Mouse (Mus musculus): ENCODE measurements around the gene Zmynd10. TPM values are rescaled to one million over a fixed set of nuclear protein-coding genes. Genes with fewer than 3 reads are reported as not detected.
"Not testable (repeated sequence)": the region's sequence is repeated elsewhere in the genome, so short reads cannot be mapped to it uniquely, and the experiment has no call there.

The Zmynd10 gene
- total and polyA plus RNA-seq, 3 experiments, result 1.1 to 6.2 TPM; not detected in 1

DNA sequence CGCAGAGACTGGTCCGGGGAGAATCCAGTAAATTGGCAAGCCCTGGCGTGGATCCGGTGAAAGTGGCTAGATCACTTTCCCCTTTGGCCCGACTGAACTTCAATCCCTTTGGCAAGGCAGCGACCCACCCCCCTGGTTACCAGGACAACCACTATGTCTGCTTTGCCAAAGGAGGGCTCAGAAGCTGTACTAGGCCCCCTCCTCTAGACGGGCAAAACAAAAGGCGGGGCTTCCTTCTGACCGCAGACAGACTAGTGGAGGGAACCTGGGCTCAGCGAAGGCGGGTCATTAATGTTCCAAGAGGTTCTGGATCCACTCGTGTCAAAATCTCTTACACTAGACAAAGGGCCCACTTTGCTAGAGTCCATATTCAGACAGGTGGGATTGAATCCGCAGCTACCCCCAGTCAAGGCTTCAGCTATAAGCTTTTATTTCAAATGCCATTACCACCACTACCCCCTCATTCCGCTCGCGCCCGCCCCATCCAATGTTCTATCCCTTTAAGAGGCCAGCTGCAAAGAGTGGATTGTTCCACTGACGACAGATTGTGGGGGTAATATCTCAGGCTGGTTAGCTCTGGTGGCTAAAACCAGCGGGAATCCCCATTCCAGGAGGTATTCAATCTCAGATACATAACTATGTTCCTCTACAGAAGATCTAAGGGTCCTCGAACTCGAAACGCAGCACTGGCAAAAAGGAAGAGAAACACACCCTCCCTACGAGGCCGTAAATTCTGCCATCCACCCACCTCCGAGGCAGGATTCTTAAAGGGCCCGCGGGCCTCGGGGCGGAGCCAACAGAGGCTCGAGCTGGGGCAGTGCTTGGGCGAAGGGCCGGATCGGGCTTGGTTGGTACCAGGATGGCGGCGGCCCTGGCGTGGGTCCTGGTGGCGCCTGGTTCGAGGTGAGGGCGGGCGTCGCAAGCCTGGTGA is 21.5 kb downstream of the Zmynd10 start:
- no peaks in the 10 kb centered on the region for H3K27me3 ChIP-seq (ENCODE audit: insufficient read depth, low read length)
- peak overlapping the region; percentile 79 for H3K4me3 ChIP-seq (ENCODE audit: low read depth, low read length)
- no peaks in the 10 kb centered on the region for H3K9me3 ChIP-seq (replicated peaks)
- H3K4me1 ChIP-seq (ENCODE audit: insufficient read depth, low read depth, low read length), result peaks cover 94% of the 10 kb centered on the region
- peaks cover 69% of the 10 kb centered on the region for H3K36me3 ChIP-seq (replicated peaks)
- peak; percentile 55; the same call in 1 of the 2 replicates for ATAC-seq (ENCODE audit: extremely low read depth, insufficient number of reproducible peaks, low FRiP score, poor library complexity, severe bottlenecking)
- peak; percentile 69 for DNase-seq (ENCODE audit: low spot score)
- TF ChIP-seq GATA2 (IDR thresholded peaks at IDR 0.05; ENCODE audit: borderline replicate concordance, low read depth, low read length) (no peak), TAL1 (conservative IDR thresholded peaks at IDR 0.05; ENCODE audit: low read depth, low read length) (no peak), CTCF (IDR thresholded peaks at IDR 0.05; ENCODE audit: low read depth, low read length) (no peak), POLR2AphosphoS5 (IDR thresholded peaks at IDR 0.05; ENCODE audit: insufficient replicate concordance, low read depth, low read length) (no peak), GATA1 (IDR thresholded peaks at IDR 0.05; ENCODE audit: borderline replicate concordance, low read length) (no peak)

DNA sequence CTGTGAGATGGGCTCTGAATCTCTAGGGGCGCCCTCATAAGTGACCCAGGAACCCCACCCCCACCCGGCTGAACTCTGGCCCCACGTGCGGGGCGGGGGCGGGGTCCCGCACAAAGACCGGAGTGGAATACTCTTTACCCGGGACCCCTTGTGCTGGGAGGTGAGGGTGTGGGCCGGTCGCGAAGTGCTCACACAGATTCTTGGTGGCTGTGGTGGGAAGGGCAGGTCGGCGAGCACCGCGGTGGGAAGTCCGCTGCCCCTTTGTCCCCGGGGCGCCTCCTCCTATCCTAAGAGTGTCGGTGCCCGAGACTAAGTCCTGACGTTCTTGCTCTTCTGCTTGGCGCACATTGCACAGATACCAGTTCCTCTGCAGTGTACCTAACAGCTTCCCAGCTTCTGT is 22.2 kb downstream of the Zmynd10 start:
- ATAC-seq (ENCODE audit: extremely low read depth, insufficient number of reproducible peaks, low FRiP score, poor library complexity, severe bottlenecking), result no peak
- TF ChIP-seq GATA1 (IDR thresholded peaks at IDR 0.05; ENCODE audit: borderline replicate concordance, low read length), result no peak
- TF ChIP-seq GATA2 (IDR thresholded peaks at IDR 0.05; ENCODE audit: borderline replicate concordance, low read depth, low read length), result no peak
- no peak for TF ChIP-seq TAL1 (conservative IDR thresholded peaks at IDR 0.05; ENCODE audit: low read depth, low read length)
- no peak for TF ChIP-seq POLR2AphosphoS5 (IDR thresholded peaks at IDR 0.05; ENCODE audit: insufficient replicate concordance, low read depth, low read length)
- no peak for TF ChIP-seq CTCF (IDR thresholded peaks at IDR 0.05; ENCODE audit: low read depth, low read length)
- no peak for DNase-seq (ENCODE audit: low spot score)
- peaks cover 65% of the 10 kb centered on the region for H3K36me3 ChIP-seq (replicated peaks)
- H3K4me3 ChIP-seq (ENCODE audit: low read depth, low read length), result peak overlapping the region; percentile 79
- H3K4me1 ChIP-seq (ENCODE audit: insufficient read depth, low read depth, low read length), result peaks cover 87% of the 10 kb centered on the region
- no peaks in the 10 kb centered on the region for H3K27me3 ChIP-seq (ENCODE audit: insufficient read depth, low read length)
- no peaks in the 10 kb centered on the region for H3K9me3 ChIP-seq (replicated peaks)

DNA sequence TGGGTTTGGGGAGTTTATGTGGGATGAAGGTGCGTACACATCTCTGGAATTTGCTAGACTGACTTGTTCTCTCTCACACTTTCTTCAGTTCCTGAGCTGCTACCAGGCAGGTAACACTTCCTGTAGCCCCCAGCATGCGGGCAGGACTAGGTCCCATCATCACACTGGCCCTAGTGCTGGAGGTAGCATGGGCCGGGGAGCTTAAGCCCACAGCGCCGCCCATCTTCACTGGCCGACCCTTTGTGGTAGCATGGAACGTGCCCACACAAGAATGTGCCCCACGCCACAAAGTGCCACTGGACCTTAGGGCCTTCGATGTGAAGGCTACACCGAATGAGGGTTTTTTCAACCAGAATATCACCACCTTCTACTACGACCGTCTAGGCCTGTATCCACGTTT is 22.9 kb downstream of the Zmynd10 start:
- TF ChIP-seq POLR2AphosphoS5 (IDR thresholded peaks at IDR 0.05; ENCODE audit: insufficient replicate concordance, low read depth, low read length) (no peak), CTCF (IDR thresholded peaks at IDR 0.05; ENCODE audit: low read depth, low read length) (no peak), GATA1 (IDR thresholded peaks at IDR 0.05; ENCODE audit: borderline replicate concordance, low read length) (no peak)
- ATAC-seq (ENCODE audit: extremely low read depth, insufficient number of reproducible peaks, low FRiP score, poor library complexity, severe bottlenecking), result no peak
- no peak for DNase-seq (ENCODE audit: low spot score)
- Histone ChIP-seq H3K4me3 (ENCODE audit: low read depth, low read length) (peak overlapping the region; percentile 79), H3K36me3 (replicated peaks) (peaks cover 58% of the 10 kb centered on the region), H3K27me3 (ENCODE audit: insufficient read depth, low read length) (no peaks in the 10 kb centered on the region), H3K9me3 (replicated peaks) (no peaks in the 10 kb centered on the region), H3K4me1 (ENCODE audit: insufficient read depth, low read depth, low read length) (peaks cover 83% of the 10 kb centered on the region)

DNA sequence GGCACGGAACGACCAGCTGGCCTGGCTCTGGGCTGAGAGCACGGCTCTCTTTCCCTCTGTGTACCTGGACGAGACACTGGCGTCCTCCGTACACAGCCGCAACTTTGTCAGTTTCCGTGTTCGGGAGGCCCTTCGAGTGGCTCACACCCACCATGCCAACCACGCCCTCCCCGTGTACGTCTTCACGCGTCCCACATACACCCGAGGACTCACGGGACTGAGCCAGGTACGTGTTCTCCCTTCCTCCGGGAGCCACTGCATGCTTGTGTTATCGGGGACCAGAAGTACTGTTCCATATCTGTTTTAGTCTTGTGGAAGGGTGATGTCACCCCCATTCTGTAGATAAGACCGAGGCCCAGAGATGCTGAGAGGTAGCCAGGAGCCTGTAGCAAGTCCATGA is 23.7 kb downstream of the Zmynd10 start:
- Histone ChIP-seq H3K4me1 (ENCODE audit: insufficient read depth, low read depth, low read length) (peaks cover 82% of the 10 kb centered on the region), H3K4me3 (ENCODE audit: low read depth, low read length) (peak overlapping the region; percentile 79; the same call in 1 of the 2 replicates), H3K27me3 (ENCODE audit: insufficient read depth, low read length) (no peaks in the 10 kb centered on the region), H3K9me3 (replicated peaks) (no peaks in the 10 kb centered on the region), H3K36me3 (replicated peaks) (peaks cover 52% of the 10 kb centered on the region)
- TF ChIP-seq POLR2AphosphoS5 (IDR thresholded peaks at IDR 0.05; ENCODE audit: insufficient replicate concordance, low read depth, low read length), result no peak
- TF ChIP-seq TAL1 (conservative IDR thresholded peaks at IDR 0.05; ENCODE audit: low read depth, low read length), result peak; percentile 47
- DNase-seq (ENCODE audit: low spot score) (no peak), ATAC-seq (ENCODE audit: extremely low read depth, insufficient number of reproducible peaks, low FRiP score, poor library complexity, severe bottlenecking) (no peak)

DNA sequence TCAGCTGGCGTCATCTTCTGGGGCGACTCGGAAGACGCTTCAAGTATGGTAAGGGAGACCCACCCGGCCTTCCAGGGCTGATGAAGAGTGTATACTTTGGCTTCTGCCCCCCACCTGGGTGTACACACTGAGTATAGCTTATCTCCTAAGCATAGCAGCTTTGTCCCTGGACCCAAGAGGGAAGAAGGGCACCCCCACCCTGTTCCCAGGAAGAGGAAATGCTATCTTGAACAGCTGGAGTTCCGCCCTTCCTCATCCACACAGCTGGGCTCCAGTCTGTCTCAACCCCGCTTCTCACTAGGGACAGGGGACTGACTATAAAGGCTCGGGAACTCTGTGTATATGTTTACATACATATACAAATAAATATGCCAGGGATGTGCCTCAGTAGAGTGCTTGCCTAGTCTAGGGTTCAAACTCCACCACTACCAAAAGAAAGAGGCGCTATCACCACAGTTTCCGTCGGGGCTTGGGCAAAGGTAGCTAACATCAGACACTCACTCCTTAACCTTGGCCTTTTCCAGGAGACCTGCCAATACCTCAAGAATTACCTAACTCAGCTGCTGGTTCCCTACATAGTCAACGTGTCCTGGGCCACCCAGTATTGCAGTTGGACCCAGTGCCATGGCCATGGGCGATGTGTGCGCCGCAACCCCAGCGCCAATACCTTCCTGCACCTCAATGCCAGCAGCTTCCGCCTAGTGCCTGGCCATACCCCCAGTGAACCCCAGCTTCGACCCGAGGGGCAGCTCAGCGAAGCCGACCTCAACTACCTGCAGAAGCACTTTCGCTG is 24.6 kb downstream of the Zmynd10 start:
- H3K4me3 ChIP-seq (ENCODE audit: low read depth, low read length), result peak overlapping the region; percentile 79; the same call in 1 of the 2 replicates
- peaks cover 83% of the 10 kb centered on the region for H3K4me1 ChIP-seq (ENCODE audit: insufficient read depth, low read depth, low read length)
- DNase-seq (ENCODE audit: low spot score), result no peak
- TF ChIP-seq POLR2AphosphoS5 (IDR thresholded peaks at IDR 0.05; ENCODE audit: insufficient replicate concordance, low read depth, low read length), result no peak
- TF ChIP-seq GATA1 (IDR thresholded peaks at IDR 0.05; ENCODE audit: borderline replicate concordance, low read length), result no peak
- no peak for TF ChIP-seq CTCF (IDR thresholded peaks at IDR 0.05; ENCODE audit: low read depth, low read length)
- TF ChIP-seq TAL1 (conservative IDR thresholded peaks at IDR 0.05; ENCODE audit: low read depth, low read length), result no peak
- TF ChIP-seq GATA2 (IDR thresholded peaks at IDR 0.05; ENCODE audit: borderline replicate concordance, low read depth, low read length), result no peak
- no peaks in the 10 kb centered on the region for H3K27me3 ChIP-seq (ENCODE audit: insufficient read depth, low read length)
- H3K9me3 ChIP-seq (replicated peaks), result no peaks in the 10 kb centered on the region
- peaks cover 43% of the 10 kb centered on the region for H3K36me3 ChIP-seq (replicated peaks)
- ATAC-seq (ENCODE audit: extremely low read depth, insufficient number of reproducible peaks, low FRiP score, poor library complexity, severe bottlenecking), result no peak

DNA sequence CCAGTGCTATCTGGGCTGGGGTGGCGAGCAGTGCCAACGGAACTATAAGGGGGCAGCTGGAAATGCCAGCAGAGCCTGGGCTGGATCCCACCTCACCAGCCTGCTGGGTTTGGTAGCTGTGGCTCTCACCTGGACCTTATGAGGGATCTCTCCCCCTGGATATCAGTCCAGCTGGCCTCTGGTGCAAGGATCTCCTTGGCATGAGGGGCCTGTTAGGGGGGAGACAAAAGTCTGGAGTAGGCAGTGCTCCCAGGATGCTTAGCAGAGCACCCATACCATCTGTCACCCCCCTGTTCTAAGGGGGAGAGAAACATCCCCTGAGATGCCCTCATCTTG is 25.2 kb downstream of the Zmynd10 start:
- H3K4me3 ChIP-seq (ENCODE audit: low read depth, low read length), result peak overlapping the region; percentile 7; the same call in 1 of the 2 replicates
- TF ChIP-seq TAL1 (conservative IDR thresholded peaks at IDR 0.05; ENCODE audit: low read depth, low read length), result no peak
- TF ChIP-seq GATA2 (IDR thresholded peaks at IDR 0.05; ENCODE audit: borderline replicate concordance, low read depth, low read length), result no peak
- no peak for TF ChIP-seq GATA1 (IDR thresholded peaks at IDR 0.05; ENCODE audit: borderline replicate concordance, low read length)
- no peak for TF ChIP-seq POLR2AphosphoS5 (IDR thresholded peaks at IDR 0.05; ENCODE audit: insufficient replicate concordance, low read depth, low read length)
- no peak for TF ChIP-seq CTCF (IDR thresholded peaks at IDR 0.05; ENCODE audit: low read depth, low read length)
- peaks cover 84% of the 10 kb centered on the region for H3K4me1 ChIP-seq (ENCODE audit: insufficient read depth, low read depth, low read length)
- ATAC-seq (ENCODE audit: extremely low read depth, insufficient number of reproducible peaks, low FRiP score, poor library complexity, severe bottlenecking) (no peak), DNase-seq (ENCODE audit: low spot score) (no peak)
- H3K27me3 ChIP-seq (ENCODE audit: insufficient read depth, low read length), result no peaks in the 10 kb centered on the region
- H3K9me3 ChIP-seq (replicated peaks), result no peaks in the 10 kb centered on the region
- H3K36me3 ChIP-seq (replicated peaks), result peaks cover 40% of the 10 kb centered on the region

DNA sequence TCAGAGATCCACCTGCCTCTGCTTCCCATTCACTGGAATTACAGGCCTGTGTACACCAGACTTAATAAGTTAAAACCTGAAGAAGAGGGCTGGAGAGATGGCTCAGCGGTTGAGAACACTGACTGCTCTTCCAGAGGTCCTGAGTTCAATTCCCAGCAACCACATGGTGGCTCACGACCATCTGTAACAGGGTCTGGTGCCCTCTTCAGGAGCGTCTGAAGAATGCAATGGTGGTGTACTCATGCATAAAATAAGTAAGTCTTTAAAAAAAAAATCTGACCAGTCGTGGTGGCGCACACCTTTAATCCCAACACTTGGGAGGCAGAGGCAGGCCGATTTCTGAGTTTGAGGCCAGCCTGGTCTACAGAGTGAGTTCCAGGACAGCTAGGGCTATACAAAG is 26.7 kb downstream of the Zmynd10 start:
- H3K9me3 ChIP-seq (replicated peaks); ATAC-seq (ENCODE audit: extremely low read depth, insufficient number of reproducible peaks, low FRiP score, poor library complexity, severe bottlenecking): not testable (repeated sequence)
- H3K4me1 ChIP-seq (ENCODE audit: insufficient read depth, low read depth, low read length), result peaks cover 81% of the 10 kb centered on the region

More for the DNA sequence above, 26.7 kb downstream of the Zmynd10 start:
- DNase-seq (ENCODE audit: low spot score); H3K4me3 ChIP-seq (ENCODE audit: low read depth, low read length); H3K27me3 ChIP-seq (ENCODE audit: insufficient read depth, low read length): not testable (repeated sequence)
- peaks cover 43% of the 10 kb centered on the region for H3K36me3 ChIP-seq (replicated peaks)
